Mouse (Mus musculus): ENCODE measurements at regions not wholly inside any gene's neighbourhood (a gene's known extent, or its start where the extent isn't known, plus 50 kb on each side); places are given as distances from the start of the nearest gene placed in this dataset.
A peak's percentile ranks its signal among the peaks of the same experiment; 100 is the strongest.

DNA sequence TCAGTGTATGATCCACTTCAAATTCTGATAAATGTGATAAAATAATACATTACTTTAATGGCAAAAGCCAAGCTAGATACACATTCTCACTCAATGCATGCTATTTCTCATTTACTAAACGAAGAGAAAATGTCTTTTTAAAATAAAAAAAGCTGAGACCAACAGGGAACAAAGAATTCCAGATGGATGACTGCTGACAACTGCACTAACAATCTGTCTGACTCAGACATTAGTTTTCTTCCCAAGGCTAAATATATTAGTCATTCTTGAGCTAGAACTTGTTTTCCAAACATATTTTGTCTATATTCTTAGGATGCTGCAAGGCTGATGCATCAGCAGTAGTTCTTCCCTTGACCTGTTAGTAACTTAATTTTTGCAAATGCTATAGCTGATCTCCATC, 1008.2 kb downstream of the Sis start:
- no peaks in the 10 kb centered on the region for H3K27me3 ChIP-seq (replicated peaks; ENCODE audit: control insufficient read depth, insufficient read depth, low read length)
- H3K27ac ChIP-seq (replicated peaks; ENCODE audit: low read depth, low read length), result no peak overlapping the region
- no peak overlapping the region for H3K4me3 ChIP-seq (ENCODE audit: low read depth, low read length)
- ATAC-seq (ENCODE audit: low read depth) (no peak), DNase-seq (ENCODE audit: low spot score) (no peak)
- H3K36me3 ChIP-seq (ENCODE audit: control insufficient read depth, insufficient read depth, low read length), result no peaks in the 10 kb centered on the region
- no peaks in the 10 kb centered on the region for H3K4me1 ChIP-seq (ENCODE audit: control insufficient read depth, insufficient read depth, low read length)
- no peak overlapping the region for H3K9ac ChIP-seq (ENCODE audit: low read depth, low read length)
- no peak overlapping the region for H3K4me2 ChIP-seq (ENCODE audit: low read depth, low read length)
- WGBS, result 47% methylated on average over 1 of the region's 1 CpGs
- H3K9me3 ChIP-seq (ENCODE audit: control insufficient read depth, low read length), result no peaks in the 10 kb centered on the region

DNA sequence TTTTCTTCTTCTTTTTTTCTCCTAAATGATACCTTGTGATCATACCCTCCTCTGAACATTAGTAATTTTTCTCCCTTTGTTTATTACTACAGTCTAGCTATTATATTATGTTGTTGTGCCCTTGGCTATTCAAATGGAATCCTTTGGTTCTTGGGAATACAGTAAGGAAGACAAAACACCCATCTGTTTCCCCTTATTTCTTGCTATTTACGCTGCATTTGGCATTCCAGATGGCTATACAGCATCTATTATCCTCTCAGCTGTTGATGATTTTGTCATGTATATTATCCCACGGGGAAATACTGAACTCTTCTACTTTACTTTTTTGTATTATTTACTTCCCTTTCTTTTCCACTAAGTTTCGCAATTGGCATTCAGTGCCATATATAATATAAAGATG, 1047.8 kb downstream of the Sis start:
- Histone ChIP-seq H3K36me3 (ENCODE audit: control insufficient read depth, insufficient read depth, low read length) (no peaks in the 10 kb centered on the region), H3K27me3 (replicated peaks; ENCODE audit: control insufficient read depth, insufficient read depth, low read length) (no peaks in the 10 kb centered on the region), H3K4me3 (ENCODE audit: low read depth, low read length) (no peak overlapping the region), H3K4me2 (ENCODE audit: low read depth, low read length) (no peak overlapping the region), H3K9me3 (ENCODE audit: control insufficient read depth, low read length) (no peaks in the 10 kb centered on the region), H3K9ac (ENCODE audit: low read depth, low read length) (no peak overlapping the region), H3K4me1 (ENCODE audit: control insufficient read depth, insufficient read depth, low read length) (no peaks in the 10 kb centered on the region), H3K27ac (replicated peaks; ENCODE audit: low read depth, low read length) (no peak overlapping the region)
- ATAC-seq (ENCODE audit: low read depth) (no peak), DNase-seq (ENCODE audit: low spot score) (peak; percentile 59)
- WGBS, result 46% methylated on average over 3 of the region's 3 CpGs

DNA sequence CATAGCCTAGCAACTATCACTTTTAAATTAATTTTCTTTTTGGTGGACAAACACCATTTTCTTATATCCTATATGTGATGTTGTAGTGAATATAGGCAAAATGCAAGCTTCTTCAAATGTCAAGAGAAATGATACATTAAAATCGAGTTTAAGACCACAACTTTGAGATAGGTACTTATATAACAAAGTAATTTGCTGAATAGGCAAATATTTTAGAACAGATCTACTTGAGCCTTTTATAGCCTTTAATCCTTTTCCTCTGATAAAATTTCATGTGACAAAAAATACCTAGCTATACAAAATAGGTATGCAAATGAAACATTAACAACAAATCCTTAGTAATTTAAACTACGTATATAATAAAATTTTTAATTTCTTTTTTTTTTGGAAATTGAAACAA, 1053.9 kb downstream of the Sis start:
- Histone ChIP-seq H3K9ac (ENCODE audit: low read depth, low read length) (no peak overlapping the region), H3K4me1 (ENCODE audit: control insufficient read depth, insufficient read depth, low read length) (no peaks in the 10 kb centered on the region), H3K27ac (replicated peaks; ENCODE audit: low read depth, low read length) (no peak overlapping the region), H3K36me3 (ENCODE audit: control insufficient read depth, insufficient read depth, low read length) (no peaks in the 10 kb centered on the region), H3K4me3 (ENCODE audit: low read depth, low read length) (no peak overlapping the region), H3K4me2 (ENCODE audit: low read depth, low read length) (no peak overlapping the region), H3K27me3 (replicated peaks; ENCODE audit: control insufficient read depth, insufficient read depth, low read length) (no peaks in the 10 kb centered on the region), H3K9me3 (ENCODE audit: control insufficient read depth, low read length) (no peaks in the 10 kb centered on the region)
- ATAC-seq (ENCODE audit: low read depth), result no peak
- no peak for DNase-seq (ENCODE audit: low spot score)
- WGBS, result 86% methylated on average over 2 of the region's 2 CpGs

DNA sequence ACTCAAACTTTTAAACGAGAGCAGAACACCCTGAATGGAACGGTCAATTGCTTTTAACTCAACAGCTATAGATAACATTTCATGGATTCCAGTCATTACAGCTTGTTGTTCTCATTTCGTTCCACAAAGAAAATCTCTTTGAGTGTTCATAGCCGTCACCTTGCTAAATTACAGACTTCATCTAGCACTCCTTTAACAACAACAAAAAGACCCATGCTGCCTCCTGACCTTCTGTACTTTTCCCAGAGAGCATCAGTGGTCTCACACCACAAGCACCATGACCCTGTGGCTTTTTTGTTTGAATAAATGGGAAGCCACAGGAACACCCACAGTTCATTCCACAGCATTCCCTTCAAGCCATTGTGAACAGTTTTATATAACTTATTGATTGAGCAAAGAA, 1058.4 kb downstream of the Sis start:
- Histone ChIP-seq H3K4me2 (ENCODE audit: low read depth, low read length) (no peak overlapping the region), H3K4me1 (ENCODE audit: control insufficient read depth, insufficient read depth, low read length) (no peaks in the 10 kb centered on the region), H3K36me3 (ENCODE audit: control insufficient read depth, insufficient read depth, low read length) (no peaks in the 10 kb centered on the region), H3K4me3 (ENCODE audit: low read depth, low read length) (no peak overlapping the region), H3K9me3 (ENCODE audit: control insufficient read depth, low read length) (no peaks in the 10 kb centered on the region), H3K9ac (ENCODE audit: low read depth, low read length) (no peak overlapping the region), H3K27me3 (replicated peaks; ENCODE audit: control insufficient read depth, insufficient read depth, low read length) (no peaks in the 10 kb centered on the region), H3K27ac (replicated peaks; ENCODE audit: low read depth, low read length) (no peak overlapping the region)
- WGBS, result 51% methylated on average over 4 of the region's 4 CpGs
- DNase-seq (ENCODE audit: low spot score) (no peak), ATAC-seq (ENCODE audit: low read depth) (no peak)

DNA sequence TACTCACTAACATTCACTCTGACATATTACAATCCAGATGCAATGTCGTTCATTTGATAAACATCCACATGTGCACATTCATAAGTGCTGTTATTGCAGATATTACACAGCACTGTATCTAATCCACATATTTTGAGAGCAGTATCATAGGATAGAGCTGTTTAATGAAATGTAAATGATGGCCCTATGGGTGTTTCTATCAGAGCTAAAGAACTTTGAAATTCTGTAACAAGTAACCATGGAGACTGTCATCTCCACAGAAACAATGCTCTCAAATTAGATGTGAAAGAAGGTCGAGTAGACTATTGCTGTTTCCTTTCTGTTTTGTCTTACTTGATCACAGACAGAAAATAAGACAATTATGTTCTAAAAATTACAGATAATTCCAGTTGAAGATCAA, 1103.0 kb downstream of the Sis start:
- ATAC-seq (ENCODE audit: low read depth) (no peak), DNase-seq (ENCODE audit: low spot score) (no peak)
- Histone ChIP-seq H3K4me3 (ENCODE audit: low read depth, low read length) (no peak overlapping the region), H3K4me1 (ENCODE audit: control insufficient read depth, insufficient read depth, low read length) (no peaks in the 10 kb centered on the region), H3K4me2 (ENCODE audit: low read depth, low read length) (no peak overlapping the region), H3K36me3 (ENCODE audit: control insufficient read depth, insufficient read depth, low read length) (no peaks in the 10 kb centered on the region), H3K27ac (replicated peaks; ENCODE audit: low read depth, low read length) (no peak overlapping the region), H3K9ac (ENCODE audit: low read depth, low read length) (no peak overlapping the region), H3K27me3 (replicated peaks; ENCODE audit: control insufficient read depth, insufficient read depth, low read length) (no peaks in the 10 kb centered on the region), H3K9me3 (ENCODE audit: control insufficient read depth, low read length) (no peaks in the 10 kb centered on the region)
- WGBS, result 50% methylated on average over 2 of the region's 2 CpGs

DNA sequence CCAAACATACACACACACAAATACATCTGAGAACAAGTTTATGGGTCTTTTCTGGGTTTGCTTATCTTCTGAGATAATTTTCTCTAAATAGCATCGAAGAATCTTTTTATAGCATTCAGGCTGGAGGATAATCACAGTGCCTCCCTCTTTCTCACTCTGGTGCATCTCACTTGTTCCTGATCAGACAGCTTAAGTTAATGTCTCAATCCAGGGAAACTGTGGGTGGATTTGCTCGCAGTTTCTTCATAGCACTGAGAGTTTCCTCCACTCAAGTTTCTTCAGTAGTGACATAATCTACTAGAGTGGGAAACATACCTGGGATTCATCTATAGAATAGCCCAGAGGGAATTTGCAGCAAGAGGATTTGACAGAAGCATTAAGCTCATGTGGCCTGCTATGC, 1131.6 kb downstream of the Sis start:
- WGBS, result 73% methylated on average over 2 of the region's 2 CpGs
- no peak for DNase-seq (ENCODE audit: low spot score)
- H3K4me3 ChIP-seq (ENCODE audit: low read depth, low read length), result no peak overlapping the region
- no peaks in the 10 kb centered on the region for H3K27me3 ChIP-seq (replicated peaks; ENCODE audit: control insufficient read depth, insufficient read depth, low read length)
- H3K36me3 ChIP-seq (ENCODE audit: control insufficient read depth, insufficient read depth, low read length), result no peaks in the 10 kb centered on the region
- H3K9ac ChIP-seq (ENCODE audit: low read depth, low read length), result no peak overlapping the region
- no peak overlapping the region for H3K4me2 ChIP-seq (ENCODE audit: low read depth, low read length)
- no peaks in the 10 kb centered on the region for H3K9me3 ChIP-seq (ENCODE audit: control insufficient read depth, low read length)
- H3K4me1 ChIP-seq (ENCODE audit: control insufficient read depth, insufficient read depth, low read length), result no peaks in the 10 kb centered on the region
- no peak for ATAC-seq (ENCODE audit: low read depth)
- no peak overlapping the region for H3K27ac ChIP-seq (replicated peaks; ENCODE audit: low read depth, low read length)

All from embryonic facial prominence, embryonic 14.5 days (tissue).